Mouse (Mus musculus) v-Abl transformed pro-B cells (cell line): ENCODE results near the gene Cdx4.

ENCODE experiments used
- in situ Hi-C, 2 experiments: fragments of 400-800 bp; cut with MboI; formaldehyde crosslinking; loops; one replicate each; pipeline ENCODE4 v1.15.1; 2025; ENCODE audit not compliant: unreplicated experiment in 2 of 2

Cdx4 gene

DNA sequence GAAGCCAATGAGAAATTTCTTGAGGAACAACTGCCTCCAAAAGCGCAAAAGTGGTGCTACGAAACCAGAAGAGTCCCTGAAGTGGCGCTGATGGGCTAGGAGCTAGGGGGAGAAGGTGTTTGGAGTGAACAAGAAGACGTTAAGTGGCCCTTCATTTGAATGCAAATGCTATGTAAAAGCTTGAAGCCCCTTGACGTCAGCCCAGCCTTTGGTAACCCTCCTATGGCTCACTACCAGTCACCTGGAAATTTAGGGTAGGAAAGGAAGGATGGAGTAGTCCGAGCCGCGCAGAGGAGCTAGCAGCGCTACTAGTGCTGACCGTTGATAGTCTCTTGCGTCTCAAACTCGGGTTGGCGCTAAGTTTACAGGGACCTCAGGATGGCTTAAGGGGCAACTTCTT lies at the start of gene Cdx4:
Gene Cdx4 (plus strand): TSS at position 253 of the 400 bp plus-strand sequence.
- in situ Hi-C loops, result no loop called here

DNA sequence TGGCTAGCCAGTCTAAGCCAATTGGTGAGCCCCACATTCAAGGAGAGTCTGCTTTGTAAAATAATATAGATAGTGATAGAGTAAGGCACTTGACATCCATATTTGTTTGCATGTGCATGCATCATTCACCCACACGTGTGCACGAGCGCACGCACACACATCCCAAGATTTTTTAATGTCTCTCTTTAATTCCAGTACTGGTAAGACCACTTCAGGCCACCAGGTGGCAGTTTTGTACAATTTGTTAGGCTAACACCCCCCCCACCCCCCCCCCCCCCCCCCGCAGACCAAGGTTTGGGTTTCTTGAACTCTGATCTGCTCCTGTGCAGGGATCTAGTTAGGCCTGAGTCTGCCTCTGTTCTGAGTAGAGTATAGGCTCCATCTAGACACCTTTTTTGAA lies 46.9 kb upstream of the Cdx4 start:
- in situ Hi-C loops, result loop anchor here in 1 of 2 experiments (25.0 kb wide), 2 partner anchors 587 to 1062 kb away; partner anchors contain the start of gene Gm3880

DNA sequence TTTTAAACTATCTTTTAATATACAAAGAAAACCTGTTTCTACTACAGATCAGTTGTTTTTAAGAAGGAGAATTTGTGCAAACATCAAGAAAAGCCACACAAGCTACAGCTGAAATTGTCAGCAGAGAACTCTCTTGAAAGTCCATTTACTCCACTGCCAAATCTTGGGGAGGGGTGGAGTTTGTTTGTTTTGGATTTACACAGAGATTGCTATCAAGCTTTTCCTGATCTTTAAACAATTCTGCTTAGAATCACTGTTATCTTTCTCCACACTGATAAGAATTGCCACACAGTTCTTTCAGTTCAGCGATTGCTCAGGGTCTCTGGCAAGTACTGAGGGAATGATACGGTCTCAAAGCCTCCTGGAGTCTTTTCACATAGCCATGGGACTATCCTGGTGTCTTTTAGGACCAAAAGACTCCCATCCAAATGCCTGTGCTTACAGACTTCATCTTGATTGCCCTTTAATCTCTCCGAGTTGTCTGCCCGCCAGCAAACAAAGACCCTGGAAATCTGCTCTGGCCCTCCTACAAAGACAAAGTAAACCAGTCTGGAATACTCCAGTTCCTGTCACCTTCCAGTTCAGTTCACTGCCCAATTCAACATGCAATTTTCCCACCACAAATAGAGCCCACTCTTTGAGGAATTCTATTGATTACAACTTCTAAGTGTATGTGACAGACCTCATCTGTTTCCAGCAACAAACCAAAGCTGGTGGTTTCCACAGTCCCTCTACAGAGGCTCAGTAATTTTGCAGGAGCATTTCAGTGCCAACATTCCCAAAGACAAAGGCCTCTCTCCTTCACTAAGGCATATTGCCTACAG lies 34.1 kb upstream of the Cdx4 start:
- in situ Hi-C loops, result loop anchor here in 1 of 2 experiments (25.0 kb wide), 2 partner anchors 350 to 700 kb away; partner anchors contain the start of genes Rlim and Zcchc13

DNA sequence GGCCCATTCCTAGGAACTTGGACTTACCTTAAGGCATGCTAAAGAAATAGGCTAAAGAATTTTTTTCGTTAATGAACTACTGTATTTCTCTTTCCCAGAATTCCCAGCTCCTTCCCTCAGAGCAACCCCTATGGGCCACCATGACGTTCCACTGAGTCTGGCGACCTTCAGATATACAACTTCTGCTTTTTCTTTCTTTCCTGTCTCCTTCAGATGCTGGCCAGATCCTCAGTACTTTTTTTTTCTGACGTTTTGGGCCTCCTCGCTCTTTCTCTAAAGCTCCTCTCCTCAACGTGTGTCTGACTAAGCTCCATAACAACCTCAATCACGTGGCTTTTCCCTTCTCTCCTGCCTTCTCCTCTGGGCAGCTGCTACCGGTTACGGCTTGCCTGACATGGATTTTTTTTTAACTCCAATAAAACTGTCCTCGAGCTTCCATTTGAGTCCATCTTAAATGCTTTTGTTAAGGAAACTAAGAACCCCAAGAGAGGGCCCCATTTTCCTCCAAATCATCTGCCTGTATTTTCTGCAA lies 33.3 kb upstream of the Cdx4 start:
- in situ Hi-C loops, result loop anchor here in 1 of 2 experiments (25.0 kb wide), 2 partner anchors 349 to 699 kb away; partner anchors contain the start of genes Rlim and Zcchc13

DNA sequence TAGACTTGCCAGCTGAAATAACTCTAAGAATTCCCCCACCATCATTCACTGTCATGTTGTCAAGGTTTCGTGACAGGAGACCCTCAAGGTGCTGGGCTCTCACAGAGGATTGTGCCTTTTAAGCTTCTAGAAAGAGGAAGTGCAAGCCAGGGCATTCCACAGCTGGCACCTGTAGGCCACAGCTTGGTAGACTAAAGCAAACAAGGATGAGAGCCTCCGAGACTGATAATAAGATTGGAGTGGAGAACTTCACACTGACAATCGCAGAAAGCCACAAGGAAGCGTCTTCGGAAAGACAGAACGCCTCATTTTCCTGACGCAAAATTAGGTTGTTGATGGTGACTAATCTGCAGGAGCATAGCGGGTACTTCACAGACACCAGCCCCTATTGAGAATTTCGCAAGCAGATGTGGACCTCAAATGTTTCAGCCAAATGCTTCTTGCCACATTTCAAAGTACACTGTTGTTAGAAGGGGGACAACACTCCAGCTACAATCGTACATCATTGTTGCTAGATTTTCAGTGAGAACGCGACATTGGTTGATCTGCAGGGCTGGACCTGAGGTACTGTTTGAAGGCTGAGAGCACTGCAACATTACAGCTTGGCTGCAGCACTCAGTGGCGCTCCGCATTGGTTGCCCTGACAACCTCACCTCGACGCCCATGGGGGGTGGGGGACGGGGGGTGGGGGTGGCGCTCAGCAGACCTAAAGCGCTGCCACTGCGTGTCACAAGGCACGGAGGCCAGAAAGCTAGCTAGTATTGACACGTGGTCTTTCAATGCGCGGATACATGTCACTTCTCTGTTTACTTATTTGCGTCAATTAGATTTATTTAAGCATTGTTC lies 32.5 kb upstream of the Cdx4 start:
- in situ Hi-C loops, result loop anchor here in 1 of 2 experiments (25.0 kb wide), 2 partner anchors 349 to 699 kb away; partner anchors contain the start of genes Rlim and Zcchc13

DNA sequence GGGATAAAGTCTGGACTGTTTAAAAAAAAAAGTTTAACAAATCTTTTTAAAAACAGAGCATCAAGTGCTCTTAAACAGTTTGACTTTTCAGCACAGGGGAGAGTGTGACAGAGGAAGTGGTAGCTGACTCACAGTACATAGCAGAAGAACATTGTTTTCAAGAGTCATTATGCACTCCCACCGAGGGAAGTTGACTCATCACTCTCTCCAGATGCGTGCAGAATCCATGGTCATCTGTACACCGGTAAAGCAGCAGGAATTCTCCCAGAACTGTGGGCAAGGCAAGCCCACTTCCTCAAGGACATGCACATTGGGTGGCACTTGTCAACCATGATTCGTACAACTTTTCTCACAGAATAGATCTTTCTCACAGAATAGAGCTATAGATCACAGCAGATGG lies 22.3 kb upstream of the Cdx4 start:
- in situ Hi-C loops, result loop anchor here in 1 of 2 experiments (25.0 kb wide), 2 partner anchors 338 to 688 kb away; partner anchors contain the start of genes Rlim and Zcchc13

DNA sequence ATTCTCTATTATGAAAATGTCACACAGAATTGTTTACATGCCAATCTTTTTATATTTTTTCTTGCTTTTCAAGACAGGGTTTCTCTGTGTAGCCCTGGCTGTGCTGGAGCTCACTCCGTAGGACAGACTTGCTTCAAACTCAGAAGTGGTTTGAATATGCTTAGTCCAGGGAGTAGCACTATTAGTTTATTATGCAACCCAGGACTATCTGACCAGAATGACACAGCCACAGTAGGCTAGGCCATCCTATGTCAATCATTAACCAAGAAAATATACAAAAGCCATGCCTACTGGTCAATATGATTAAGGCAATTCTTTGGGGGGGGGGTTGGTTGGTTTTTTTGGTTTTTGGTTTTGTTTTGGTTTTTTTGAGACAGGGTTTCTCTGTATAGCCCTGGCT lies 12.9 kb upstream of the Cdx4 start:
- in situ Hi-C loops, result no loop called here

DNA sequence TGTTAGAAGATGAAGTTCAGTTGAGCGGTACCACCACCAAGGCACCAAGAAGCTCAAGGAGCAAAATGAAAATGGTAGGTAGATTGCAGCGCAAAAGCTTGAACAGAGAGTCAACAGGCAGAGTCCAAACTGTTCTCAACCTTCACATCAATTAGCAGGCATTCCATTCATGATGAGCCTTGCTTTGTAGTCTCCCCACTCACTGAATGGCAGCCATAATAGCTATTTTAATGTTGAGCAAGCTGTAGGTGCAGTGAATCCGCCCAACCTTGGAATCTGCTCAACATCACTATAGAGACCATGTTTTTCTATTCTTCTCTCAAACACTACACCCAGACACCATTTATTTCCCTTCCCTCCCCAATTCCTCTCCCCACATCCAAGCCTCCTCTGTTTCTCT lies 9.5 kb upstream of the Cdx4 start:
- in situ Hi-C loops, result no loop called here

DNA sequence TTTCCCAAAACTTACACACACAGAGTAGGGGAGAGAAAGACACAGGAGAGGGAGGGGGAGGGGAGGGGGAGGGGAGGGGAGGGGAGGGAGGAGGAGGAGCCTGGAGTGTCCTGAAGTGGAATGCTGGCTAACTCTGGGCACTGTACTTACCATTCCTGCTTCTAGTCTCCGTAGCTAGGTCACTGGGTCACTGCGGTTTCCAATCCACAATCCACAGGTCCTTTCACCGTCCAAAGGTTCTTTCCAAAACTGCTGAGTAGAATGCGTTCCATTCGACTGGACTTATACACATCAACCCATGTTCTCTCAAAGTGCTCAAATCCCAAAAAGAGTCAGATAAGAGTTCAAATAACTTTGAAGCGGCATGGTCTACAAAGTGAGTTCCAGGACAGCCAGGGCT lies 7.1 kb upstream of the Cdx4 start:
- in situ Hi-C loops, result no loop called here

DNA sequence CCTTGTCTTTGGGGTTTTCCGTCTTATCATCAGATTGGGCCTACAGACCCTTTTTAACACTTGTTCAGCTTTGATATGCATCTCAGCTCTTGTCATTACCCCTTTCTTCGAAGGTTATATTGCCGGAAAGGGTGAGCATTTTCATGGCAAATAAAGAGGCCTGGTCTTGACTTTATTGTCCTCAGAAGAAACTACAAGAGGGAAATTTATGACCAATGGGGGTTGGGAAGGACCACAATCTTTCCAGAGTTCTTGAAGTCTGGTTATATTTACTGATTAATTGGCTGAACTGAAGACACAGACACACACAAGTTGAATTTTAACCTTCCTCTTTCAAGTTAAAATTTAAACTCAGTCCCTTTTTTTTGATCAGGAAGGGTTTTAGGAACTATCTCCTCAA lies 4.7 kb downstream of the Cdx4 start:
- in situ Hi-C loops, result no loop called here

DNA sequence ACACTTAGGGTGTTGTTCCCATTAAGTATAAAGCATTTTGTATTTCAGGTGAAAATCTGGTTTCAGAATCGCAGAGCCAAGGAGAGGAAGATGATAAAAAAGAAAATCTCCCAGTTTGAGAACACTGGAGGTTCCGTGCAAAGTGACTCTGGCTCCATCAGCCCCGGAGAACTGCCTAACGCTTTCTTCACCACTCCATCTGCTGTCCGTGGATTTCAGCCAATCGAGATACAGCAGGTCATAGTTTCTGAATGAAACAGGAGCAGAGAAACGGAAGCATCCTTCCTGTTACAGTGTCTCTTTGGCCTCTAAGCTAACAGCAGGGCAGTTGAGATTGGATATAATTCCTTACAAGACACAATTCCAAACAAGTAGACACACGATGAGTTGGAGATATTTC lies 8.2 kb downstream of the Cdx4 start:
- in situ Hi-C loops, result no loop called here

DNA sequence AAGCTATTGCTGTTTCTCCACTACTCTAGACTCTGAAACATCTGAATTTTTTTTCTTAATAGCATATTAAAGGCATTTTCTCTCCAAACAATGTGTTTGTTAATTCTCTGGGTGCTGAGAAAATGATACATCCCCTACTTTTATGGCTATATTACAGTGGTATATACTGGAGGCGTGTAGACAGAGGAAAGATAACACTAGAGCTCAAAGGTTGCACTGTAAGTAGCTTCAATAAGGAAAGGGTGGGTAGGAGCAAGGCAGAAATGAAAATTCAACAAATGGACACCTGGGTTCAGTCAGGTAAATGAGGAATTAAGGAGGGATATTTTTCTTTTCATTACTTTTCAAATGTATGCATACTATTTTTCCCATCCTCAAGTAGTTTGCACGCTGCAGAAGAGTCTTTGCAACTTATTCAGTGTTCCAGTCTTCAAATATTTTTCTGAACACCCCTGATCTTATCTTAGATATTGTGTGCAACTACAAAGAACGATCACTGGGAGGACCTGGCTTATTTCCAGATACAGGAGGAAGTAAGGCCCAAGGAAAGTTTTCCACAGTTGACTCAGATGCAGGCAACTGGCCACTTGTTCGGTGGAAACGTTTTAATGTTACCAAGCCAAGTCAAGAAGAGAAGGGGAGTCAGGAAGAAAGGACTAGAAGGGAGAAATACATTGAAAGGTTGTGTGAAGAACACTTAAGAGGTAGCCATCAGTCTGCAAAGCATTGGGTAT lies 10.1 kb downstream of the Cdx4 start:
- in situ Hi-C loops, result no loop called here

DNA sequence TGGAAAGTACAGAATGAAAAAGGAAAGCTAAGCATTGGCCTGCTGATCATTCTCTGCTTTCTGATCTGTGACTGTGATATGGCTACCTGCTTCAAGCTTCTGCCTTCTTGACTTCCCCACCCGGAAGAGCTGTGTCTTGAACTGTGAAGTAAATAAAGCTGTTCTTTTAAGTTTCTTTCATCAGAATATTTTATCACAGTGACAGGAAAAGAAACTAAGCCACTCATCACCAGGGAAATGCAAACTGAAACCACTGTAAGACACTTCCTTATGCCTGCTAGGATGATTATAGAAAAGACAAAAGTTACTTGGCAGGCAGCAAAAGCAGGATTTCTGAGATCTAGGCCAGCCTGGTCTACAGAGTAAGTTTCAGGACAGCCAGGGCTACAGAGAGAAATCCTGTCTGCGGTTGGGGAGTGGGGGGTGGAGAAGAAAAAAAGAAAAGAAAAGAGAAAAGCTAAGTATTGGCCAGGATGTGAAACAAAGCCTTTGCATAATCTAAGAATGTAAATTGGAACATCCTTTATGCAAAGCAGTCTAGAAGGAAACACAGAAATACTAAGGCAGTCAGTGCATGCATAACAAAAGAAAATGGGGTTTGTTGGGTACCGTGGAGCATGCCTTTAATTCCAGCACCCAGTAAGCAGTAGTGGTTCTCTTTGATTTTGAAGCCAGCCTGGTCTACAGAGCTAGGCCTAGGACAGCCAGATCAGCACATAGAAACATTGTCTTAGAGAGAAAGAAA lies 20.3 kb downstream of the Cdx4 start:
- in situ Hi-C loops, result no loop called here

DNA sequence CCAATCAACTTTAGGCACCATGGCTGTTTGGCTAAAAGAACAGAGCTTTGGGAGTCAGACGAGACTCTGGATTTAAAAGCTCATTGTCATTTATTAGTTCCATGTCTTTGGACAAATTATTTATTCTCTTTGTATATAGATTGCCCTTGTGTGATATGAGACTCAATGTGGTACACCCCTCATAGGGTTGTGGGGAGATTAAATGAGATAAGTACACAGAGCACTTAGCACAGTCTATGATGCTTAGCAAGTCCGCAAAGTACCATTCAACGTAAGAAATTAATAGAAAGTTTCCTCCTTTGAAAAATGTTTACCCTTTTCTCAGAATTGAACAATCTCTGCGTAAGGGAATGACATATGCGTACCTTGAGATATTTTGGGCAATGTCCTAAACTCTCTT lies 34.6 kb downstream of the Cdx4 start:
- in situ Hi-C loops, result no loop called here

DNA sequence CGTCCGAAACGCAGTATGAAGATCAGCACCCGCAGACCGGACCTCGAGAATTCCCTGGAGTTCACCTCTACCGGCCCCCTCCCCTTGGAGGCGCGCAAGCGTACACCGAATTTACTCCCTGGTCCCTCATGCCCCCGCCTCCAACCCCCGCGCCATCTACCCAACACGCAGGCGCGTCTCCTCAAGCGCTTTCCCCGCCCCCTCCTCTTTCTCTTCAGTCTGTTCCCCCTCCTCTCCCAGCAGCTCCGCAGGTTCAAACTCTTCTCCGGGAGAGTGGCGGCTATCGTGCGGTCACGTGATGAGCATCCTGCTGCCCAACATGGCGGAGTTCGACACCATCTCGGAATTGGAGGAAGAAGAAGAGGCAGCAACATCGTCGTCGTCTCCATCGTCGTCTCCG lies 35.1 kb downstream of the Cdx4 start, which contains the start of gene Chic1:
Gene Chic1 (plus strand): TSS at position 190 of the 400 bp plus-strand sequence.
- in situ Hi-C loops, result no loop called here

DNA sequence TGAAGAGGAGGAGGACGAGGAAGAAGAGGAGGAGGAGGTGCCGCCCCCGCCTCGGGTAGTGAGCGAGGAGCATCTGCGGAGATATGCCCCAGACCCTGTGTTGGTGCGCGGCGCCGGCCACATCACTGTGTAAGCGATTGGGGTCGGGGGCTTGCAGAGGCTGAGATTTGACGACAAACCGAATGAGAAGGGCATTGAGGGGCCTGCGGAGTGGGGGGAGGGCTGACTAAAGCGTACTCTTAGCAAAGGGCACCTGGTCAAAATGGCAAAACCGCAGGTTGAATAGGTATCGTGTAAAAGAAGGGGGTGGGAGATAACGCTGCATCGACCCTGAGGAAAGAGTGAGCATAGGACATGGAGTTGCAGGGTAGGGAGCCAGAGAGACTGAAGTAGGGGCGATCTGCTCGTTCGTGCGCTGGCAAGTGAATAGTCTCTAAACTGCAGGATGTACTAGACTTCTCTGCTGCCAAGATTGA lies 35.6 kb downstream of the Cdx4 start:
- in situ Hi-C loops, result no loop called here

DNA sequence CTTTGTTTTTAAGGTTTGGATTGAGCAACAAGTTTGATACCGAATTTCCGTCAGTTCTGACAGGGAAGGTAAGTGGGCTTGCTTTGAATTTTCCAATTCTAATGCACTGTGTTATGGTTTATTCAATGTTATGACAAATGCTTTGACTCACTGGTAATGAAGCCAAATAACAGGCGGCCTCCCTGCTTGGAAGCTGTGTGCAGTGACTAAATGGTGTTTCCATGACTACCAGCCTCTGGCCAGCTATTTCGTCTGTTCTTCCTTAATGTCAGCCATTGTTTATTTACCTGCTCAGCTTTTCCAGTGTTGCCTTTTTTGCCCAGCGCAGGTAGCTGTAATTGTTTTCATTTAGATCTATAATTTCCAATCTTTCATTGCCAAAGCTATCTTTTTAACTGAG lies 45.0 kb downstream of the Cdx4 start:
- in situ Hi-C loops, result loop anchor here in 1 of 2 experiments (5.0 kb wide), 1 partner anchor 99 kb away; no protein-coding TSS in a partner anchor

DNA sequence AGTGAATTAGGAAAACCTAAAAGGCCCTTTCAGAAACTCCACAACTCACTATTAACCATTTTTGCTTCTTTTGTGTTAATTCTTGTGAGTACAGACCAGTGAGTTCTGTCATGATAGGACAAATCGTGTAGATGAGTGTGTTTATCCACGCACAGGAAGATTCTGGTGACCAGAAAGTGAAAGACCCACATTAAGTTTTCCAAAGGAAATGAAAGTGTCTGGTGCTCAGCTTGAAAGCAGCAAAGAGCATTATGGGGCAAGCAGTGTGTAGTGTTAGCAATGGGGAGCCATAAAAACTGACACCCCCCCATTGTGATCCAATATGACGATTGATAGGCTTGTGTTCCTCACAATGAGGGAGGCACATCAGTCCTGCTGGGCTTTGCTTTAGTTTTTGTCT lies 47.5 kb downstream of the Cdx4 start:
- in situ Hi-C loops, result loop anchor here in 1 of 2 experiments (5.0 kb wide), 1 partner anchor 101 kb away; no protein-coding TSS in a partner anchor

DNA sequence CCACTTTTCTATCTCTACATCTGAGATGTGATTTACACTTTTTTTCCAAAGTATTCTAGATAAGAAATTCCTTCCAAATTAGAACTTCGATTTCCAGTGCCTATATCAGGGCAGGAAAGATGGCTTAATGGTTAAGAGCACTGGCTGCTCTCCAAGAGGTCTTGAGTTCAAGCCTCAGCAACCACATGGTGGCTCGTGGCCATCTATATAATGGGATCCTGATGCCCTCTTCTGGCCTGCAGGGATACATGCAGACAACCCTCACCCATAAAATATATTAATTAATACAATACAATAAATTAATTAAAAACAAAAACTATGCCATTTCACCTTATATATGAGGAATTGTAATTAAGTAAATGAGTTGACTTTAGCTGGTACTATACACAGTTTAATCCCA lies 50.0 kb downstream of the Cdx4 start:
- in situ Hi-C loops, result loop anchor here in 1 of 2 experiments (5.0 kb wide), 1 partner anchor 109 kb away; no protein-coding TSS in a partner anchor
